Mouse (Mus musculus) WW6 (cell line): ENCODE measurements around the gene Celf2.

Source experiments
- DNase-seq: peaks from one replicate; pipeline ENCODE4 v3.0.0-alpha.2; 2013; ENCODE audit warnings: low read depth, low spot score

Gene Celf2

GRCm38 (mm10) chr2:7207691-7208504 is 301.5 kb downstream of the Celf2 start:
- no peak for DNase-seq

- DNase-seq, result no peak
Measured at GRCm38 (mm10) chr2:7193413-7193812, 315.9 kb downstream of the Celf2 start.

GRCm38 (mm10) chr2:7179186-7179585 is 330.2 kb downstream of the Celf2 start:
- DNase-seq, result no peak

GRCm38 (mm10) chr2:7173271-7174064 is 335.9 kb downstream of the Celf2 start:
- DNase-seq, result no peak

- DNase-seq, result no peak
Measured at GRCm38 (mm10) chr2:7171087-7171696, 338.2 kb downstream of the Celf2 start.

- no peak for DNase-seq
Measured at GRCm38 (mm10) chr2:7165786-7166185, 343.6 kb downstream of the Celf2 start.

- DNase-seq, result no peak
Measured at GRCm38 (mm10) chr2:7160108-7160507, 349.3 kb downstream of the Celf2 start.

- no peak for DNase-seq
Measured at GRCm38 (mm10) chr2:7147303-7147702, 362.1 kb downstream of the Celf2 start.

GRCm38 (mm10) chr2:7145541-7146043 is 363.8 kb downstream of the Celf2 start:
- DNase-seq, result no peak

- DNase-seq, result no peak
Measured at GRCm38 (mm10) chr2:7144871-7145270, 364.5 kb downstream of the Celf2 start.

GRCm38 (mm10) chr2:7123366-7123765 is 386.0 kb downstream of the Celf2 start:
- no peak for DNase-seq

GRCm38 (mm10) chr2:7115801-7116200 is 393.6 kb downstream of the Celf2 start:
- DNase-seq, result no peak

GRCm38 (mm10) chr2:7115161-7115560 is 394.2 kb downstream of the Celf2 start:
- no peak for DNase-seq

- no peak for DNase-seq
Measured at GRCm38 (mm10) chr2:7113738-7114137, 395.6 kb downstream of the Celf2 start.

- no peak for DNase-seq
Measured at GRCm38 (mm10) chr2:7112156-7112813, 397.1 kb downstream of the Celf2 start.

GRCm38 (mm10) chr2:7093414-7093813 is 415.9 kb downstream of the Celf2 start:
- no peak for DNase-seq

GRCm38 (mm10) chr2:7092641-7093040 is 416.7 kb downstream of the Celf2 start:
- no peak for DNase-seq

GRCm38 (mm10) chr2:7090496-7090895 is 418.9 kb downstream of the Celf2 start:
- no peak for DNase-seq

- no peak for DNase-seq
Measured at GRCm38 (mm10) chr2:7089069-7089834, 420.1 kb downstream of the Celf2 start.

- DNase-seq, result no peak
Measured at GRCm38 (mm10) chr2:7088536-7088935, 420.8 kb downstream of the Celf2 start.

GRCm38 (mm10) chr2:7087480-7087879 is 421.9 kb downstream of the Celf2 start:
- no peak for DNase-seq
